Mouse (Mus musculus) cerebellum, postnatal 14 days (tissue): ENCODE results near the gene Ppp1cc.

Experiments
- DNase-seq, 2 experiments: peaks; one replicate each; pipeline ENCODE4 v3.0.0; 2021; ENCODE audit warnings: mixed read lengths in 2 of 2

Gene Ppp1cc

DNA sequence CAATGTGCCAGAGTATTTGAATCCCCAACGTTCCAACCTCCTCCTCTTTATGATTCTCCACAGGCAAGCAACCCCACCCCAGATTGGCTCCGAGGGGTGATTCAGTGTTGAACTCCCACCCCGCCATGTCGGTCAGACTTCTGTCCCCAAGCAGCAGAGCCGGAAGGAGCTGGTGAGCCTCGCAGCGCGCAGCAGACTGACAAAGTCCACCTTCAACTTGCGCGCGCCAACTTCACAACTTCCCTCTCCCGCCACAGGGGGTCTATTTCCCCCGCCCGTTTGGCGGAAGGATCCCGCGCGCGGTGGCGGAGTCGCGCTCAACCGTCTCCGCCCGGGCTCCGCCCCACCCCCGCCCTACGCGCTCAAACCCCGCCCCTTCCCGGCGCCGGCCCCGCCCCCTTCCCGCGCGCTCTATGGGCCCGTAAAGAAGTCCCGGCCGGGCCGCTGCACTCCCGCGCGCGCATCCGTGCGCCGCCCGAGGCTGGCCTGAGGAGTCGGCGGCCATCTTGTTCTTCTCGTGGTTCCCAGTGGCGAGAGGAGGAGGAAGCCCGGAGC, at the start of gene Ppp1cc:
Ppp1cc (plus strand) TSS at position 452 of the 555 bp plus-strand sequence.
- peak; percentile 97 to 98 for DNase-seq

- DNase-seq, result no peak
Measured at GRCm38 (mm10) chr5:122109325-122110060, 48.6 kb upstream of the Ppp1cc start.

DNA sequence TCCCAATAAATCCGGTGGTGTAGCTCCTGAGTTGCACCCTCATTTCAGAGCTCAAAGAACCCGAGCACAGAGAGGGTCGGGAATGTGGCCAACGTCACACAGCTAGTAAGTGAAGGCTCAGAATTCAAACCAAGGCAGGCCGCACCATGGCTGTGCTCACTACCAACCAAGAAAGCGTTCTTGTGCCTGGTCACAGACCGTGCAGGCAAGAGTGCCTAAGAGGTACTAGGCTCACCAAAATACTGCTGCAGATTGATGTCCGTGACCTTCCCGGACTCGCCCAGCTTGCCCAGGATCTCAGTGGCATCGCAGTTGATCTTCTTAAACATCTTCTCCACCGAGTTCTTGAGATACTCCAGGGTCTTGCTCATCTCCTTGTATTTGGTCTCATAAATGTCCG, 47.5 kb upstream of the Ppp1cc start:
- no peak for DNase-seq

- no peak for DNase-seq
Measured at GRCm38 (mm10) chr5:122111091-122111932, 46.8 kb upstream of the Ppp1cc start.

DNA sequence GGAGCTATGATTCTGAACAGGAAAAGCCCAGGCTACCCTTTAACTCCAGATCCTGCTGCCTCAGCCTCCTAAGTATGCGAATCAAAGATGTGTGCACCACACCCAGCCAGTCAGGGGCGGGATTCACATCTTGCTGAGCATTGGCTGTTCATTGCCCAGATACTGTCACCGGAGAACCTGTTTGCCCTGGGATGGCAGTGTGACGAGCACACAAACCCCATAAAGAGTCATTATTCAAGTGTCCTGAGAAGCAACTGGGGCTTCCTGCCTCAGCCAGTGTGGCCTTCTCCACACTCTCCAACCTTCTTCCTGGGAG, 46.2 kb upstream of the Ppp1cc start:
- DNase-seq, result no peak

DNA sequence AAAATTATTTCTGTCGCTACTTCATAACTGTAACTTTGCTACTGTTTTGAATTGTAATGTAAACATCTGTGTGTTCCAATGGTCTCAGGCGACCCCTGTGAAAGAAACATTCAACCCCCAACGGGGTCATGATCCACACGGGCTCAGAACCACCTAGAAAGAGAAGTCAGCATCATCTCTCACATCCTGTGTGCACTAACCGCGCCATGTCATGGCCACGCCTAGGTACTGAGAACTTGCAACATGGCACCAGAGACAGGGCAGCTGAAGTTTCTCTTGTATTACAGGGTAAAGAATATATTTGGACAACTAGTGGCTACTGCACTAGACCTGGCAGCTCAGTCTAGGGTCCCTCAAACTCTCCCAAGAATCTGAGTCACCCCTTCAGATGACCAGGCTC, 44.6 kb upstream of the Ppp1cc start:
- DNase-seq, result no peak

DNA sequence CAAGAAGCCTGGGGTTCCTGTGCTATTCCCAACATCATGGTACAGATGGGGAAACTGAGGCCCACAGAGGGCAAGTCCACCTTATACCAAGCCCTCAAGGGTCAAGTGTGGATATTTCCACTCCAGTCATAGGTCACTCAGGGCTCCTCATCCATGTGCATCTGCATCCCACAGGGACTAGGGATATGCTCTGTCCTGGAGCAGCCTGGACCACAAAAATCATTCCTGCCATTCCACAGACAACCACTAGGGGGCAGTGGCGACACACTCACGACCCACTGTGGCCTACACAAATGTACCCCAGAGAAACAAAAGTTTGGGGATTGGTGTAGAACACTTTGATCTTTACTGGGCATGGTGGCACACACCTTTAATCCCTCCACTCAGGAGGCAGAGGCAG, 43.9 kb upstream of the Ppp1cc start:
- DNase-seq, result peak; percentile 80 to 83

GRCm38 (mm10) chr5:122115266-122115763, 42.8 kb upstream of the Ppp1cc start:
- peak in 1 of 2 experiments; percentile 67 for DNase-seq

- peak in 1 of 2 experiments; percentile 53 for DNase-seq
Measured at GRCm38 (mm10) chr5:122116243-122116642, 41.8 kb upstream of the Ppp1cc start.

GRCm38 (mm10) chr5:122125211-122125760, 32.8 kb upstream of the Ppp1cc start:
- DNase-seq, result no peak

DNA sequence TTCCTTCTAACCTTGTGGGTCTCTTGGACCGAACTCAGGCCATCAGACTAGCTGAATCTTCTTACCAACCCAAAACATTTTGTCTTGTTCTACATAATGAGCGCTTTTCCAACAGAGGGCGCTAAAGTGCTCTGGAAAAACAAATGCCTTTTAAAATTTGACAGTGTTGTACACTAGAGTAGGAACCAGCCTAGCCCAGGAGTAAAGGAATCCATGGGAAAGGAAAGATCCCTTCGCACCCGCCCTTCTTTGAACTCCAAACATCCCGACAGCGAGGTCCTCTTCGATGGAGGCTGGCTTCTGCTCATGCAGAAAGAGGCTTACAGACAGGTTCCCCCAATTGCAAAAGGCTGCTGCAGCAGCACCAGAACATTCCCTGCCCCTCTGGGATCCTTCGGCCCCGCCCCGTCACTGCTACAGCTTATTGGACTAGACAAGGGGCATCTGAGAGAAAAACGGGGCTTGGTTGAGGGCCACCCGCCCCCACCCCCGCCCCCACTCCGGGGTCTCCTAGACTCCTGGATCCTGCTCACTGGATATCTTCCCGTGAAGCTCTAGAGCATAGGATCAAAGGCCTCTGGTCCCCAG, 28.9 kb upstream of the Ppp1cc start:
- peak; percentile 90 to 91 for DNase-seq

GRCm38 (mm10) chr5:122130341-122130998, 27.6 kb upstream of the Ppp1cc start:
- DNase-seq, result peak; percentile 84 to 85

DNA sequence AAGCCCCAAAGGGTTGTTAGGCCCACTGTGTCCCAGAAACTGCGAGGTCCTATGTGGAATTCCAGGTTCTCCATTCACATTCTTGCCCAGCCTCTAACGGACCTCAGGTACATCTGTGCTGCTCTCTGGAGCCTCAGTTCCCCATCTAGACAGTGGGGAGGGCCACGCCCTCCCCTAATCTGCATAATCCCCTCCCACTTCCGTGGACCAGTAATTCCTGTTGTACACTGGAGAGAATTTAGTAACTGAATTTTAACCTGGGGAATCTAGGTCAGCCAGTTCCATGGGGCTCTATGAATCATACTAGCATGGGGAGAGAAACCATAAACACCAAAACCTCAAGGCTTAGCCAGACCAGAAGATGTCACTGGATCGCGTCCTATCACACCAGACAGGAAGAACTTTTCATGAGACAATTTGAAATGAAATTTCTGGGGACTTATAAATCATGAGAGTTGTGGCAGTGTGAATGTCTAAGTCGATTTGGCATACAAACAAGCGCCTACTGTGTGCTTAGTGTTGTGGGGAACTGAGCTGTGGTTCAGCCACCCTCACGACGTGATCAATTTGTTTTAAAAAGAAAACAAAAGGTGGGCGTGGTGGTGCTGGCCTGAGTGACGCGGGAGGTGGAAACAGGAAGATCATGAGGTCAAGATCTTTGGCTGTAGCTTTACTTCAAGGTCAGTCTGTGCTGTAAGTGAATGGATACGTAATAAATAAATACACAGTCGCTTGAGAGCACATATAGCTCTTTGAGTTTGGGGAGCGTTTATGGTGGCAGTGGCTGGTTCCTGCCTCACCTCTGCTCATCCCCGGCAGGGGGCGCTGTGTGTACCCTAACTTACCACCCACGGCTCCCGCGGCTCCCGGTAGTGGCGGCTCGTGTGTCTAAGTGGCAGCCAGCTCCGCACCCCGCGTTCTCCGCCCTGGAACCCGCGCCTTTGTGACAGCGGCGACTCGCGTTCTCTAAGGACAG, 26.7 kb upstream of the Ppp1cc start:
- peak; percentile 87 to 92 for DNase-seq

DNA sequence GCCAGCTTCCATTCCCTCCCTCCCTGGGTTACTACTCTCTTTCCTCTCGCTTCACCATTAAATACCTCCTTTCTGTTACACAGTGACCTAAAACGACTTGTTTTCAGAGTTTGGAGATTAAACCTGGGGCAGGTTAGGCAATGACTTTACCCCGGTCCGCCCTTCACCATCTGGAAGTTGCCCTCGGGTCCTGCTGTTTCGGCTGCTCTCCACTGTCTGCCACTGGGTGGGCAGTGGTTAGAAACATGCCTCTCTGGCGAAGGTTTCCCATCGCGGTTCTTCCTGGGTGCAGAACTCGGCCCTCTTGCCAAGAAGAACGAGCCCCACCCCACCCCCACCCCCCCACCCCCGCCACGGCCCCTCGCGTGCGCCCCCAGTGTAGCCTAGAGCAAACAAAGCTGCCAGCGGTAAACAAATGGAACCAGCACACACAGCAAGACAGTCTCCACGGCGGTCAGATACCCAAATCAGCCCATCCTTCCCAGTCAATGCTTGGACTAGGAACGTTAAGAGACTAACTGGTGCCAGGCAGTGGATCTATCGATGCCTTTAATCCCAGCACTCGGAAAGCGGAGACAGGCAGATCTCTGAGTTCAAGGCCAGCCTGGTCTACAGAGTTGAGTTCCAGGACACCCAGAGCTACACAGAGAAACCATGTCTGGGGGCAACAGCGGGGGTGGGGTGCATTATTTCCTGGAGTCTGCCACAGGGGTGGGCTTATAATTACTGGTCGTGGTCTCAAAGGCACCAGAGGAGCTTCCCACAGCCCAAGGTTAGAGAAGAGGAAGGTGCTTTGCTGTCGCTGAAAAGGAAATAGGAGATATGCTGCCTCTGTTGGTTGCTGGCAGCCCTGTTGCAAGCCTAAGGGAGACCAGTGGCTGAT, 25.7 kb upstream of the Ppp1cc start:
- peak in 1 of 2 experiments; percentile 30 for DNase-seq

GRCm38 (mm10) chr5:122133050-122133389, 25.1 kb upstream of the Ppp1cc start:
- no peak for DNase-seq

GRCm38 (mm10) chr5:122134395-122135289, 23.4 kb upstream of the Ppp1cc start:
- peak; percentile 33 to 40 for DNase-seq

GRCm38 (mm10) chr5:122135290-122135882, 22.7 kb upstream of the Ppp1cc start:
- DNase-seq, result peak; percentile 44 to 47
